Mouse (Mus musculus) ES-Bruce4 (cell line): ENCODE measurements around the gene Rbms3. TPM values are rescaled to one million over a fixed set of nuclear protein-coding genes. Genes with fewer than 3 reads are reported as not detected.

Experiments used
- H3K27ac ChIP-seq: 2 replicates; pipeline ENCODE4 v1.5.1; 2012; ENCODE audit warnings: low read length, inconsistent platforms; ENCODE audit not compliant: insufficient read depth
- H3K27me3 ChIP-seq: 2 replicates; pipeline ENCODE4 v1.6.1; 2012; ENCODE audit warnings: mild to moderate bottlenecking, low read length, inconsistent platforms; ENCODE audit not compliant: control insufficient read depth, poor library complexity, insufficient read depth, severe bottlenecking
- H3K36me3 ChIP-seq: 2 replicates; pipeline ENCODE4 v1.6.1; 2012; ENCODE audit warnings: inconsistent platforms, mild to moderate bottlenecking, low read length, moderate library complexity; ENCODE audit not compliant: control insufficient read depth, poor library complexity, insufficient read depth, severe bottlenecking
- H3K4me1 ChIP-seq: one replicate; pipeline ENCODE4 v1.8.1; 2011; ENCODE audit warnings: low read length; ENCODE audit not compliant: control insufficient read depth, insufficient read depth
- H3K4me3 ChIP-seq: 2 replicates; pipeline ENCODE4 v1.5.1; 2011; ENCODE audit warnings: low read depth, mild to moderate bottlenecking, low read length
- H3K9ac ChIP-seq: 2 replicates; pipeline ENCODE4 v1.6.1; 2012; ENCODE audit warnings: low read depth, mild to moderate bottlenecking, inconsistent platforms; ENCODE audit not compliant: poor library complexity, severe bottlenecking
- H3K9me3 ChIP-seq: replicated peaks from 2 replicates; pipeline ENCODE4 v1.6.1; 2012; ENCODE audit warnings: mild to moderate bottlenecking, low read length, inconsistent platforms; ENCODE audit not compliant: control insufficient read depth, poor library complexity, insufficient read depth, severe bottlenecking
- CTCF ChIP-seq: IDR thresholded peaks from one replicate; pipeline ENCODE4 v1.8.1; 2011; ENCODE audit warnings: low read depth, low read length
- EP300 ChIP-seq: IDR thresholded peaks from 2 replicates; pipeline ENCODE4 v1.6.1; 2011; ENCODE audit warnings: low read depth, low read length; ENCODE audit not compliant: insufficient read depth
- POLR2A ChIP-seq: IDR thresholded peaks from one replicate; pipeline ENCODE4 v1.8.1; 2011; ENCODE audit warnings: low read length; ENCODE audit not compliant: insufficient read depth
- polyA plus RNA-seq: library from polyadenylated mRNA; stranded (reverse); fragments of >200 nt; gene quantifications from 2 replicates; pipeline ENCODE4 v1.2.4, GENCODE M21; 2011; ENCODE audit warnings: low read depth; ENCODE audit not compliant: missing spikeins, insufficient read depth, insufficient read length

Rbms3 gene
- polyA plus RNA-seq, 1 experiment, result 1.8 TPM

DNA sequence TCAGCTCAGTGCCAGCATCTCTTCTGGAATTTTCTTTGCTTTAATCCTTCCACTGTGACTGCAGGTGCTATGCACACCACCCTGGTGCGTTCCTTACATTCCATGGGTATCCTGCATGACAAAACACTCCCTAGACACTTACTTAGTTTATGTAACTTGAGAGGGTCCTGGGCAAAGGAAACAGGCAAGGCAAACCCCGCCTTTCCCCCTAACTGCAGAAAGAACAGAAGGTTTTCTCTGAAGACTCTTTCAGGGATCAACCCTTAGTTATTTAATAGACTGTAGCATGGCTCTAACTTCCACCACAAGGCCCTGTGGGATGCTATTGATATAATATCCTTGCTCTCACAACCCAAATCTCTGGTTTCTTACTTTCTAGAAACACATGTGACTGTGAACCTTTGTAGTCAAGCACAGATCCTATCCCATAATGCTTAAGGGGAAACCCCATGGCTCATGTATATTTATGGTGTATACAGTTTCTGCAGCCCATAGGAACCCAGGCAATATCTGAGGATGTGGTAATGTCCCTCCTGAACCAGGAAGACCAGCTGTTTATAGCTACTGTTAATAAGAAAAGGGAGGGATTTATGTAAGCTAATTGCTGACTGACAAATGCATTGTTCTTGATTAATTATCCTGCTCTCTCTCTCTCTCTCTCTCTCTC lies 557.1 kb downstream of the Rbms3 start:
- H3K27ac ChIP-seq, result no peak overlapping the region
- no peaks in the 10 kb centered on the region for H3K4me1 ChIP-seq
- no peak for TF ChIP-seq EP300
- TF ChIP-seq POLR2A, result no peak
- TF ChIP-seq CTCF, result no peak

DNA sequence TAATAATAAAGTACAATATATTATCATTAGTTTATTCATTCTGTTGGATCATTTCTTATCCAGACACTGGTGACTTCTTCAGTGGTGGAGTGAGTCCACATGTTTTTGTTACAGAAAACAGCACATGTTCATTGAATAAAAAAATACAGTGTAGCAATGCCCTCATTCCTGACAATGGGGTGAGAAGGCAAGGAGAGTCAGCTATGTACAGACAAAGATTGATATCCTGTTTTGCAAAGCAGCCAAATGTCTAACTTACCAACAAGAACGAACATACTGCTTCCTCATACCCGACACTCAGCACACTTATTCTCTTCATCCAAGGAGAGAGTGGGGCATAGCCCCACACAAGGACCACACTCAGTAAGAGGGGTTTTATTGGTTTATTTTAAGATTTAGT lies 559.1 kb downstream of the Rbms3 start:
- no peaks in the 10 kb centered on the region for H3K4me1 ChIP-seq
- H3K27ac ChIP-seq, result no peak overlapping the region
- 0 out of 2 replicates have a peak, but pooled peaks cover 3% of the 10 kb centered on the region for H3K9me3 ChIP-seq
- H3K9ac ChIP-seq, result no peak overlapping the region
- no peak for TF ChIP-seq CTCF
- no peaks in the 10 kb centered on the region for H3K36me3 ChIP-seq
- H3K27me3 ChIP-seq, result no peaks in the 10 kb centered on the region
- H3K4me3 ChIP-seq, result no peak overlapping the region

More for the DNA sequence above, 557.1 kb downstream of the Rbms3 start:
- no peak overlapping the region for H3K4me3 ChIP-seq
- no peak overlapping the region for H3K9ac ChIP-seq
- H3K36me3 ChIP-seq, result no peaks in the 10 kb centered on the region
- H3K9me3 ChIP-seq, result 0 out of 2 replicates have a peak, but pooled peaks cover 3% of the 10 kb centered on the region
- no peaks in the 10 kb centered on the region for H3K27me3 ChIP-seq

DNA sequence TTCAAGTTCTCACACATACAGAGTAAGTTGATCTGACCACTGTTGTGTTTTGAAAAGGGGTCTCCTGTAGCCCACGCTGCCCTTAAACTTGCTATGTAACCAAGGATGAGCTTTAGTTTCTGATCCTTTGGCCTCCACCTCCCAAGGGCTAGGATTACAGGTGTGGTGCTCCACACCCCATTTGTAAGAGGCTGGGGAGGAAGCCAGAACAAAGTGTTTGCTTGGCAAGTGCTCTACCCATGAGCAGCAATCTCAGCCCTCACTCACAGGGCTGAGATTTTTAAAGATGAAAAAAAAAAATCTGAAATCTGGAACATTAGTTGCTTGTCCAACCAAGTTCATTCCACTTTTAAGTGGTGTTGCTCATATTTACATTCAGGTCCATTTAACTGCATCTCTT lies 560.5 kb downstream of the Rbms3 start:
- H3K36me3 ChIP-seq, result no peaks in the 10 kb centered on the region
- no peaks in the 10 kb centered on the region for H3K27me3 ChIP-seq
- H3K27ac ChIP-seq, result no peak overlapping the region
- TF ChIP-seq EP300 (no peak), CTCF (no peak), POLR2A (no peak)
- 0 out of 2 replicates have a peak, but pooled peaks cover 3% of the 10 kb centered on the region for H3K9me3 ChIP-seq
- no peaks in the 10 kb centered on the region for H3K4me1 ChIP-seq
- no peak overlapping the region for H3K9ac ChIP-seq
- H3K4me3 ChIP-seq, result no peak overlapping the region

DNA sequence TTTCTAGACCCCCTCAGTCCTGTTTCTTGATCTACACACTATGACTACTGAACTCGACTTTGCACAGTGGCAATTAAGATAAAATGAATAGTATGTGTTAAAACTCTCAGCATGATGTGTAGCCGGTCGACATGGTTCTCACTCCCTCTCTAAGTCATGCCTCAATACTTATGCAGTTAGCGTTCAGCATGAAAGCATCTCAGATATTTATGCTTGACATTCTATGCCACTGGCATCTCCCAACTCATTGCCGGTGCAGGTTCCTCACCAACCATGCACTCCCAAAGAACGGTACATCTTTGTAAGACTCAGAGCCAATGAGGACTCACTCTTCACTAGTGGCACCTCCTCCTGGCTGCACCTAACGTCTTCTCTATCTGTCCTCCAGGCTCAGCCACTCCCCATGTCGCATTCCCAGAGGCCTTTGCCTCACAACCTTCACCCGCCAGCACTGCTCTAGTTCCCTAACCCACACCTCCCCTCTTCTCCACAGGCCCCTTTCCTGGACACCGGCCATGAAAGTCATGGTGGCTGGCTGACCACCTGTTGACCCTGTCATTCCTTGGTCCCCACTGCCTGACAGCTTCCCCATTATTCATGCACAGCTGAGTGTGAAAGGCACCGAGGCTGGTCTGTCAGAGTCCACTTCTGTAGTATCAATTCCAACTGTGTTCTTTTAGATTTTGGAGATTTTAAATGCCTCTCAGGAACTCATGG lies 561.9 kb downstream of the Rbms3 start:
- 0 out of 2 replicates have a peak, but pooled peaks cover 3% of the 10 kb centered on the region for H3K9me3 ChIP-seq

DNA sequence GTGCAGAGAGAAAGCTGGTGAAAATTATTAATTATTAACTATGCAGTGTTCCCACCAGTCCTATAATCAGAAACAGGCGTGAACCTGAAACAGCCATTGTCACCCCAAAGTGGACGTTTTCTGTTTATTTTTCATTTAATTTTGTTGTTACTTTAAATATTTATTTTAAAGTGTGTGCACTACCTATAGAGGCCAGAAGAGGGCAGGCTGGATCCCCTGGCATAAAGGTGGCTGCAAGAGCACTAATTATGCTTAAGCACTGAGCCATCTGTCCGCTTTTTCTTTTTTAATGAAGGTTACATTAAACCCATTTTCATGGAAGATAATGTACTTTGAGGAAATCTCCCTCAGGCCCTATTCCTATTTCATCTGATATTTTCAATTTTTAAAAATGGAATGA lies 563.2 kb downstream of the Rbms3 start:
- 0 out of 2 replicates have a peak, but pooled peaks cover 3% of the 10 kb centered on the region for H3K9me3 ChIP-seq
- H3K4me3 ChIP-seq, result no peak overlapping the region
- no peak overlapping the region for H3K9ac ChIP-seq
- TF ChIP-seq CTCF (no peak), EP300 (no peak), POLR2A (no peak)
- H3K27me3 ChIP-seq, result no peaks in the 10 kb centered on the region
- no peaks in the 10 kb centered on the region for H3K36me3 ChIP-seq
- H3K4me1 ChIP-seq, result no peaks in the 10 kb centered on the region
- no peak overlapping the region for H3K27ac ChIP-seq

More for the DNA sequence above, 561.9 kb downstream of the Rbms3 start:
- Histone ChIP-seq H3K9ac (no peak overlapping the region), H3K27me3 (no peaks in the 10 kb centered on the region), H3K27ac (no peak overlapping the region), H3K4me3 (no peak overlapping the region), H3K36me3 (no peaks in the 10 kb centered on the region), H3K4me1 (no peaks in the 10 kb centered on the region)
- TF ChIP-seq EP300 (no peak), CTCF (no peak), POLR2A (no peak)

DNA sequence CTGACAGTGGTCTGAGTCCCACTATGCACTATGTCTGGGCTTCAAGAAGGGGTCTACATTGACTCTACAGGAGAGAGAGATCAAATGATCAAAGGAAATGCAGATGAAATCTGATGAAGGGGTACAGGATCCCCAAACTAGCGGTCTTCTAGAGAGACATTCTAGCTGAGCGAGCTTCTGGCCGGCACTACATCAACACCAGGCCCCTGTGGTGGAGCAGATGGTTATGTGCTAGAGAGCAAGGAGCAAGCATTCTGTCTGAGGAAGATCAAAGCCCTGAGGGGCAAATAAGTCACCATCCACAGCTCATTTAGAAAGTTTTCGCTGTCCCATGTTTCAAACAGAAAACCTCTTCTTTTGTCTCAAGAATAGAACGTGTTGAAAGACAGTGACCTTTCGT lies 564.1 kb downstream of the Rbms3 start:
- TF ChIP-seq EP300 (no peak), CTCF (no peak), POLR2A (no peak)
- H3K9me3 ChIP-seq, result 0 out of 2 replicates have a peak, but pooled peaks cover 3% of the 10 kb centered on the region
- no peaks in the 10 kb centered on the region for H3K4me1 ChIP-seq
- no peak overlapping the region for H3K4me3 ChIP-seq
- no peak overlapping the region for H3K27ac ChIP-seq
- H3K27me3 ChIP-seq, result no peaks in the 10 kb centered on the region
- H3K36me3 ChIP-seq, result no peaks in the 10 kb centered on the region
- no peak overlapping the region for H3K9ac ChIP-seq
